Mouse (Mus musculus) ovary, postnatal 36 days (tissue): ENCODE results near the gene Dgkh.

Experiments used
- DNase-seq: peaks from one replicate; pipeline ENCODE4 v3.0.0; 2022; ENCODE audit warnings: low spot score, mixed read lengths

Gene Dgkh

DNA sequence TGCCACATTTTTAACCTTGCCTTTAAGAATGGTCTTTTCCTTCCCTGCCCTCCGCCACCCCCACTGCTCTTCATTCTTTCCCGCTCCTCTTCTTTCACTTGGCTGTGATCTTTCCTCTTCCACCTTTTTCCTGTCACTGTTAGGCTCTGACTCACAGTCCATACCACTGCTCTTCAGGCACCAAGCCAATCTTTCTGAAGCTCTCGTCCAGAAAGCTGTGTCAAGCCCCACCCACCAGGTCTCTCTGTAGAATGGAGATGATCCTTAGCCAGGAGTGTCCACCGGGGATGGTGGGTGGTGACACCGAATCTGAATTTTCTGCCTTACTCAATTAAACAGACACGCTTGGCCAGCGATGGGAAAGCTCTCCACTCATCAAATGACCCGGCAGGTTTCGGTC, 58.0 kb downstream of the Dgkh start:
- no peak for DNase-seq

DNA sequence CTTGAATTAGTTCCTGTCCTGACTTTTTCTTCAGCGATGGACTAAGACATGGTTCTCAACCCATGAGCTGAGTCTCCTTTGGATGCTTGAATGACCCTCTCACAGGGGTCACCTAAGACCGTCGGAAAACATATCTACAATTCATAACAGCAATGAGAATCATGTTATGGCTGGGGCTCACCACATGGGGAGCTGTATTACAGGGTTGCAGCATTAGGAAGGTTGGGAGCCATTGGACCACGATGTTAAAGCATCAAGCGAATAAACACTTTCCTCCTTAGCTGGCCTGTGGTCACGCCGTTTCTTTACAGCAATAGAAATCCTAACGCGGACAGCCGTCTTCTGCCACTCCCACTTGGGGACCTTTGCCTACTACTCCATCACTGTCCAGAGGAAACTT, 62.6 kb downstream of the Dgkh start:
- no peak for DNase-seq

DNA sequence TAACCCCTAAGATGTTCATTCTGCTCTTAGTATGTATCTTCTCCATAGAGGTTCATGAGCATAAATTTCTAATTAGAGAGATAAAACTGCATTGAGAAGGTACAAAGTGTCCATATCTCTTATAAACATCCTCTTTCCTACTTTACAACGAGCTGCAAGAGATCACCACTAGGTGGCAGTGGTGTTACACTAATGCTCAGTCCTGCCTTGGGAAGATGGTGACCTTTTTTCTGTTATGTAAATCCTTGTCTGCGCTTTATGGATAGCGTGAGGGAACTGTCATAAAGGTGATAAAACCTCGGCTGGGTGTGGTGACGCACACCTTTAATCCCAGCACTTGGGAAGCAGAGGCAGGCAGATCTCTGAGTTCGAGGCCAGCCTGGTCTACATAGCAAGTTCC, 64.3 kb downstream of the Dgkh start:
- peak; percentile 35 for DNase-seq

DNA sequence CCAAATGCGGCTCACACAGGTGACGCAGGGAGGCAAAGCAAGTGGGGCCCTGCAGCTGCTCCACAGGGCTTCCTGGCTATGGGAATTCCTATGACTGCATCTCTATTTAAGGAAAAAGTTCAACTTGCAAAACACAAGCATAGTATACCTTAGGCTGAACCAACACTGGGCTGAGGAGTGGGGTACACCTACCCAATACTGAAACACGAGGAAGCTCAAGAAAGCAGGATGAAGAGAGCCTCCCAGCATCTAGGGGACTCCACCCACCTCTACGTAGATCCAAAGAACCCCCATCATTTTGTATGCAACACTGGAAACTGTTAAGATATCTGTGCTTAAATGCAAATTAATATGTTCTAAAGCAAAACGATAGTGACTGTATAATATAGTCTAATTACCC, 64.8 kb downstream of the Dgkh start:
- no peak for DNase-seq

DNA sequence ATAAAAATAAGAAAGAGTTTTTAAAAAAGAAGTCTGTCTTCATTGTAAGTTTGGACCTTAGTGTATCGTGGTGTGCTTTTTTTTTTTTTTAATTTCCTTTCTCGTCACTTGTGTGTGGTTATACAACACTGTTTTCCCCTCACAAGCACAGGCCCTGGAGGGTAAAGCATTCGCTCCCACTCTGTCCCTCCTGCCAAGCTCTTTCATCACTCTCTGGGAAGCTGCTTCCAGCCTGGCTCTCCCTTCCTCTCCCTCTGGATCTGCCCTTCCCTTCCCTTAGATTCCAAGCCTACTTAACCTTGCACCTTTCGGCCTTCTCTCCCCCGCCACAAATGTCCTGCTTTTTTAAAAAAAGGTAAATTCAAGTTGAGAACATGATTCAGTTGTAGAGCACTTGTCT, 69.9 kb downstream of the Dgkh start:
- no peak for DNase-seq

DNA sequence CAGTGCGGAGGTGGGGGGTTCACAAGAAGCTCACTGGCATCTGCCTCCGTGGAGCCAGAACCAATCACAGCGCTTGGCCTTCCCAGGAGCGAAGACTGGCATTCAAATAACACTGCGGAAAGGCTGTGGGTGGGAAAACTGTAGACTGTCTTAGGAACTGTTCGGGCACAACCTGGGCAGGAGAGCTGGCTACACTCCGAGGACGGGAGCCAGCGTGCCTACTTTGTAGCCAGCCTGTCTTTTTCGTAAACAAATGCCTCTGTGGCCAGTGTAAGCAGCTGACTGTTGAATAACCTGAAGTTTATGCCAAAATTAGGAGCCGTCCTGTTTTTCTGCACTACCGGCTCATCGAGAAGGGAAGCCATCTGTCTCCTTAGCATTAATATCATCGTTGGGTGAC, 71.1 kb downstream of the Dgkh start:
- DNase-seq = no peak

DNA sequence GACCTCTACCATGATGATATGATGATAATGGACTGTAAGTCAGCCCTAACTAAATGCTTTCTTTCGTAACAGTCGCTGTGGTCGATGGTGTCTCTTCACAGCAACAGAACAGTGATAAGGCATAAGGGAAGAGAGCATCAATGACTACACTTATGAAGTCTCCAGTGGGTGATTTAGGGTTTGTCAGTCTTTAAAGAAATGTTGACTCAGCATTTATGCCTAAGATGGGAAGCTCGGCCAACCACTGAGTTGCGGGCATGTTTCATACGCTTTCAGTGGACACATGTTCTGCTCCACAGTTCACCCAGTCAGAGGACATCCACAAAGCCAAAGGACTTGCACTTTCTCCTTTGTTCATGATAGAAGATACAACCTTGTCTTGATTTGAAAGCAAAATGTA, 73.9 kb downstream of the Dgkh start:
- DNase-seq = no peak

DNA sequence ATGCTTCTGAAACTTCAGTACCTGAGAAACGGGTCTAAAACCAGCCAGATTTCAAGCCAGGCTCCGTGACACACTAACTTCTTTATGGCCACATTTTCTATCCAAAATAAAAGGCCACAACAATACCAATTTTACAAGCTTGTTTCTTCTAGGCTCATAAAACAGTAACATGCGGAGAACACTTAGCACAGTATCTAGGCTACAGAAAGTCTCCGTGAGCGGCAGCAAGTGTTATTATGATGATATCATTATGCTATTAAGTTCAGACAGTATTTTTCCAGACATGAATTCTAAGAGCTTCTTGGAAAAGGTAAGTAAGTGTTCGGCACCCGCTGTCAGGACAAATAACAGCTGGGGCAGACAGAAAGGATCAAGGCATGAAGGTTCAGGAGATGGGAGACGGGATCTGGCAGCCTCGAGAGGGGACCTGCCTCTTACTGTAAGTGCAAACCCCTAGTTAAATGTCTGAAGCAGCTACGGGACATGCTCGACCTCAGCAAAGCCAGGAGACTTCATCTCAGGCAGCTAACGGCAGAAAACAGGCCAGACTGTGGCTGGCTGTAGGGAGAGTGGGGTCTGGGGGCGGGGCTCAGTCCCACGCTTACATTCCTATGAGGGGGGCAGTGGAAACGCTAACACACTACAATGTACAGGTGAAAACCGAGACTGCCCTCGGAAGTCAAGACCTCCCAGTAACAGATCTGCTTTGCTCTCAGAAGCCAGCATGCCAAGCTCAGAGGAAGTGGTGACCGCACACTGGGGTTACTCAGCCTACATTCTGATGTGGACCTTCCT, 75.5 kb downstream of the Dgkh start:
- DNase-seq = no peak

DNA sequence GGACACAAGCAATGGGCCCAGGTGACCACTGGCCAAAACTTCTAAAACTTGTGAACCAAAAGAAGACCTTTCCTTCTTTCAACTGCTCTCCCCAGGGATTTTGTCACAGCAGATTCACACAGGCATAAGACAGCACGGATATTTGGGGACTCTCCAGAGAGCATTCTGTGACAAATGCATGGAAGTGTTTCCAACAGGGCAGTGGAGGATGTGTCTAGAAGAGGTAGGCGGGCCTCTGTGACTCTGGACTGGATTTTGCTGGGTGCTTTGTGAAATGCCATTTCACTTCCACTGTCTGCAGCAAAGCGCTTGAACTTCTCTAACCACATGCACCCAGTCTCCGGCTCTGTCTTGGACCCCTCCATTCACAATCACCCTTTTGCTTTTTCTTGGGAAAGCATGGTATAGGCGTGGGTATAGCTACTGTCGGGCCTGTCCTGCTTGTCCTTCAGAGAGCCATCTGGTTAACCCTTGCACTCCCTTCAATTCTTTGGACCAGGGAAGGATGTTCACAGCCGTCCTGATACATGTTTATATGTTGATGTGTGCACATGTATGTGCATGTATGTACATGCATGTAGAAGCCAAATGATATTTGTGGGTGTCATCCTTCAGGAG, 77.5 kb downstream of the Dgkh start:
- no peak for DNase-seq

DNA sequence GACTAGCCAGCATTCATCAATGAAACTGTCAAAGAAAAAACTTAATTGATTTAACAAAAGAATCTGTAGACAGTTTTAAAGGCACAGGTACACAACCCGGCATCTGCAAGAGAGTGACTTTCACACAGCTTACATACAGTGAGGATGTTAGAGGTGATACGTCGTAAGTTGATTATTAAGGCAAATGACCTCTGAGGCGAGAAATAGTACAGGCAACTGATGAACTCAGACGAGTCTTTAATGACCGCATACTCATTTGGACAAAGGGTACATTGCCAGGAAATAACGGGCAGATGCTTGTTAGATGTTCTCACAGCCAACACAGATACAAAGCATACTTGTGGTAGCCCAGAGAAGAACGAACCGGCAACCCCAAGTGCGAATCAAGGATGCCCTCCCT, 78.4 kb downstream of the Dgkh start:
- DNase-seq = no peak

DNA sequence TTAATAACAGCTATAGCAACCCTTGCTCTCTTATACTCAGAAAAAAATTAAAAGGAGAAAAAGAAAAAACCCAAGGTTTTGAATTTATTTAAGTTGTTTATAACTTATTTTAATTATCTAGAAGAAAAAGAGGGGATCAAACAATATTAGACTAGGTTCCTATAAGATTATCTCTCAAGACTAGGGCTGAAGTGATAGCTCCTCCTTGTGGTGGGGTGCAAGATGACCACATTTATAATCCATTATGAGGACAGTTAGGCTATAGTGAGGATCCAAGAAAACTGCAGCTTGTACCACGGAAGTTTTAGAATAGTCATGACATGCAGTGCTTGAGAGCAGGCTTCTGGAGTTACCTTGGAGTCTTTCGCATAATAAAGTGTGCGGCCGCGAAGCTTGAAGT, 79.2 kb downstream of the Dgkh start:
- no peak for DNase-seq

DNA sequence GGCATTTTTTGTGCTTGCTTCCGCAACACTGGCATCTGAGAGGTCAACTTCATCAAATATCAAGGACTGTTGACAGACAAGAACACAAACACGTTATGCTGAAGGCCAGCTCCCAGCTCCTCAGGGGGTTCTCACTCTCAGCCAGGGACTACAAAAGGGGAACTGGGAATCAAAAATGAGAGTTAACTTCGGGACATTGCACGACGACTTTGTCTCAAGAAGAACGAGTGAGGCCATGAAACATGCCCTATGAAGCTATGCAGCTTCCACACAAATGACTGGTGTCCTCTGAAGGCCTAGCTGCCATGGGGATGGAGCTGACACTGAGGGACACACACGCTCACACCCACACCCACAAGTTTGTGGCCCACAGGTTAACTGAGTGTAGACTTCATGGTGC, 80.9 kb downstream of the Dgkh start:
- DNase-seq = no peak

DNA sequence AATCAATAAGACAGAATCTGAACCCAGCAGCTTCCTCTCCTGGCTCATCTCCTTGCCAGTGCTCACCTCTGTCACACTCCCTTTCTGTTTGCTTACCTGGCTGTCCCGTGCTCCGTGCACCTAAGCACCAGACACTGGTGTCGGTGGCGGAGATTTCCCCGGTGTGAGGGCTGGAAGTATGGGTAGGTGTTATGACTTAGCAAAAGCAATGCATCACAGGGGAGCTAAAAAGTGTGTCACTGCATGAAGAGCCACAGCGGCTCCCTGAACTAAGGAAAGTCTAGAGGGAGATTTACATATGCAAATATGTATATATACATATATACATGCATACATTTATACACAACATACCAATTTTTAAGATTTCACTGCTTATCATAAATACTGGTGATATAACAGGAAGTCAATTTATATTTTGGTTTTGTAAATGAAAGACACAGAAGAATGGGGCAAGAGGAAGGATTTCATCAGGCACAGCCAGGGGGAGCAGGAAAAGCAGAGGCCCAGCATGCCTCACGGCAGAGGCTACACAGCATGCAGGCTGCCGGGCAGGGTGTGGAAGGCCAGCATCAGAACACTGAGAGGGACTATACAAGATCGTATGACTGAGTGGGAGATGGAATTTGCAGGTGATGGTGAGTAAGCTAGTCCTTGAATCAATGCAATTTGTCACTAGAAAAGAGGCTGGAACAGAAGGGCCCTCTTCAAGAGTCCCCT, 82.0 kb downstream of the Dgkh start:
- no peak for DNase-seq

DNA sequence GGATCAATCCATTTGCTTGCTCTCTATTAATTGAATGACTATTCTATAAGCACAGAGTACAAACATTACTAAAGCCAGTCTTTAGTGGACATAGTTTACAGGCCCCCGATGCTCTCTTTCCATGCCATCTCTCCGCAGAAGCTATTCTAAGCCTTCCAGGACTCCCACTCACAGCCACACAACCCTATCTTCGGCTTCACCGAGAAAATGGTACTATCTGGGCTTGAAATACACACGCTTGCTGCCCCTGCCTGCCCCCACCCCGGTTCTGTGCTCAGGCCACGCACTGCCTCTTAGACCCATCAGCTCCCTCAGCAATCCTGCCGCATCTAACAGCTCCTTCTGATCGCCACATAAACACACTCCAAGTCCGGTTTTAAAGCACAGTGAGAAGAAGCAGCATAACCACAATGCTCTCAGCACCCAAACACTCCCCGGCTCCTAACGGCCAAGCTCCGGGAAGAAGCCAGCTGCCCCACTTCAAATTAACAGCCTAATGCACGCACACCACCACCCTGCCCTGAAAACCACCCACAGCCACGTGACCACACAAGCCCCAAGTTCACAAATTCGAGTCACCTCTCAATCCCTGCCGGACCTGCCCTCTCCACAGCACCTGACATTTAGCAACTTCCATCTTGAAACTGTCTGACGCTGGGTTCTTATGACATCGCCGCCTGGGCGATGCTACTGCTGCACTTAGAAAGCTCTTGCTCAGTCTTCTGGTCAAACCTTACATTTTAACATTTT, 82.9 kb downstream of the Dgkh start:
- no peak for DNase-seq

DNA sequence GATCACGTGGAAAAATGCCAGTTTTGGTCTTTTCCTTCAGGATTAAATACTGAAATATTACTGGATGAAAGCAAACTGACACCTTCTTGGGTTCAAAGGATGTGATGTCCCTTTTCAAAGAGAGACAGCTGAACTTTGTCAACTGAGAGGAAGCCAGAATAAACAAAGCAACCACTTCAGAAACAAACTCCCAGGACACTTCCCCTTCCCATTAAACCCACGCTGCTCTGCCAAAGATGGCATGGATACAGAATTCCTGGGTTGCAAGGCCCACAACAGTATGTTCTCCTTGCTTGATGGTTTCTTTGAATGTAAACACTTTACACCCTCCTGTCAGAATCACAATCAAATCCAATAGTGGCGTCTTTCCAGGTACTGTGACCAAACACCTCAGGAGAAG, 87.0 kb downstream of the Dgkh start:
- DNase-seq = no peak

DNA sequence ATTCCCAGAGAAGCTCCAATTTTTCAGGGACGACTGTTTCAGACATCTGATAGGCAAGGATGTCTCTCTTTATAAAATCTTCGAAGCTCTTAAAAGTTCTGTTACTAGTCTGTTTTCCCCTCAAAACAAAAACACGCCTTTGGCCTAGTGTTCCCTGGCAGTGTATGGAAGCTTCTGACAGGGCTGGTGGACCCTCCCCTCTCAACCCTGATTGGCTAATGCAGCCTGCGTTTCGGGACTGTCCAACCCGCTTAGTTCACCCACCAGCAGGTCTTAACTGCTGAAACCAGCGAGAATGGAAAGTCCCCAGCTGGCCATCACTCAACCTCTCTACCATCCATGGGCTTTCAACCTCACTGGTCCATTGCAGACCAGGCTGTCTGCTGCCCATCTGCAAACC, 91.3 kb downstream of the Dgkh start:
- DNase-seq = no peak

DNA sequence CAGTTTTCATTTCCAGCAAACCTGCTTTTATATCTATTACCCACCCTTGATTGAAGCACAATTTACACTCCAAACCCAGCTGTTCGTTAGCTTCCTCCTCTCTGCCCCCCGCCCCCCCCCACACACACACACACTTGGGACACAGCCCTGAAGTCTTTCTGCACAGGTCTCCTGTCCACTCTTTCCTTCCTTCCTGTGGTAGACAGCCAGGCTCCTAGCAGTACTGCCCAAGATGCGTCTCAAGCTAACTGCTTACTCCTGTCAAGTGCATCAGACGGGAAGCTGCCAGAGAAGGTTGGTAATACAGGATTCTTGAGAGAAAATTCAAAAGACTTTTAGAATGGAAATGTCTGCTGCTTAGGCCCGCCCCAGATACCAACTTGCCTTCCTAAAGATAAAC, 92.9 kb downstream of the Dgkh start:
- DNase-seq = no peak

DNA sequence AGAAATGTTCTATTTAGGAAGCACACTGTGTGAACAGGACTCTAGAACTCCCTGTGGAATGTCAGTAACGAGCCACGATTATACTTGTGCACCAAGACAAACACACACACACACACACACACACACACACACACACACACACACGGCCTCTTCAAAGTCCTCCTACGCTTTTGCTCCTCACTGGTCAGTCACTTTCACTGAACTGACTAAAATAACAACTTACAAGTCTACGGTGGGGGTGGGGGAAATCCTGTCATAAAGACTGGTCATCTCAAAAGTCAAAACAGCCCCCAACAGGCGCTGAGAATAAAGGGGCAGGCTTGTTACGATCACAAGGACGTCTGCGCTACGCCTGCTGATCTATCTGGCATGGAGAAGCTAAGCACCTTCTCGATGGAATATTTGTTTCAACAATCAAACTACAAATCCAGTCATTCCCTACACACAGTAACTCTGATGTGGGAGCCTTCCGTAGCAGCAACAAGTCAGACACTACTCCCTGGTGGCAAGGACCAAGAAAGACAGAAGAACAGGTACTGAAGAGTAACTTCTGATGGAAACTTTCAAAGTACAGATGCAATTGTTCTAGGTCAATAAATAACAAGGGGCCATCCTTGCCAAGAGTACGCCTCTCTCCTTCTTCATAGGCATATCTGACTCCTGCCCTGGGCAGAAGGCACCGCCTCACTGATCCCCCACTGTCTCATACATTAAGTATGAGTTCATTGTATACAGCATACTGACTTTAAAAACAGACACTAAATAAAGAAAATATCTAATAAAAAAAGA, 96.8 kb downstream of the Dgkh start:
- no peak for DNase-seq

DNA sequence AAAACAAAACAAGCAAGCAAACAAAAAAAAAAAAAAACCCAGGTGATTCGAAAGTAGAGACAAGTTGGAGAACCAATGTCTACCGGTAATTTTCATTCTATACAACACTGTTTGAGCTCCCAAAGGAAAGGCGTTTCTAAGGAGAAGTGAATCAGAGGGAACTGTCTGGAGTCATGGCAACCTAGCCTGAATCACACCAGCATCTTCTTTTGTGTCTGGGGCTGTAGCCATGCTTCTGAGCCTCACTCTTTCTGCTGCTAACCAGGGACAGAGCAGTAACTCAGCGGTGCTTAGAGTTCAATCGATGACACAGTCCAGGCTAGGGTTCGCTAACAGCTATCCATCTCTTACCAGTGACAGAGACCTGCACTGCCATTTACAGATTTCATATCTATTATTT, 99.8 kb downstream of the Dgkh start:
- no peak for DNase-seq

DNA sequence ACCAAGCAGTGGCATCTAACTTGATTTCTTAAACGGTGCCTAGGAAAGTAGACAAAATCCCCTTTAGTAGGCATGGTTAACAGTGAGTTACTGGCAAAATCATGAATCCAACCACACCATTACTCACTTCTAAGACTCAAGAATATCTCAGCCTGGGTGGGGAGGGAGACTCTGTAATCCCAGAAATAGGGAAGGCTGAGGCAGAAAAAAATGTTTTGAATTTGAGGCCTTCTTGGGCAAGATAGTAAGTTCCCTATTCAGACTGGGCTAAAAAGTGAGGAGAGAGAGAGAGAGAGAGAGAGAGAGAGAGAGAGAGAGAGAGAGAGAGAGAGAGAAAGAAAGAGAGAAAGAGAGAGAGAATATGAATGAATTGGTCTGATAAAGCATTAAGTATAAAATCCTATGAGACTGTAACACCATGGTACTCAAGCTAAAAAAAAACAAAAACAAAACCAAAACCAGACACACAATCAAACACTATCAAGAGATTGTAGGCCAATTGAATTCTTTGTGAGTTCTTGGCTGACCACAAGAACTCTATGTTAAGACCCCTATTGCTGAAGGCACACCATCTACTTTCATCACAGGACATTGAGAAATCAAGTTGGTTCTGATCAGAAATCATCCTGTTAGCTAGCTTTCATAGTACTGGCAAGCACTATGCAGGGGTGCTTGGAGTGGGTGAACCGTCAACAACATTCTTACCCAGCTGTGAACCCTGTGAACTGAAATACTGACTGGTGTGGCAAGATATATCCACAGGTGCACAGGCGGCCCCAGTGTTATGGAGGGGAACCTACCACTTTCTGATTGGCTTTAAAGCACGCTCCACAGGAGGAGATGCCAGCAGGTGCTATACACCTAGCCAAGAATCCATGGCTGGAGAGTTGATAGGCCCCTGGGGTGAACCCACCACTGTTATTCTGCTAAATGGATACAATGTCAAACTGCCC, 101.4 kb downstream of the Dgkh start:
- DNase-seq = no peak
